Mouse (Mus musculus): ENCODE measurements around the gene Pidd1. TPM values are rescaled to one million over a fixed set of nuclear protein-coding genes. Genes with fewer than 3 reads are reported as not detected.

Pidd1 gene
- total and polyA plus RNA-seq, 3 experiments, result 1.4 to 9.2 (median 1.5) TPM

DNA sequence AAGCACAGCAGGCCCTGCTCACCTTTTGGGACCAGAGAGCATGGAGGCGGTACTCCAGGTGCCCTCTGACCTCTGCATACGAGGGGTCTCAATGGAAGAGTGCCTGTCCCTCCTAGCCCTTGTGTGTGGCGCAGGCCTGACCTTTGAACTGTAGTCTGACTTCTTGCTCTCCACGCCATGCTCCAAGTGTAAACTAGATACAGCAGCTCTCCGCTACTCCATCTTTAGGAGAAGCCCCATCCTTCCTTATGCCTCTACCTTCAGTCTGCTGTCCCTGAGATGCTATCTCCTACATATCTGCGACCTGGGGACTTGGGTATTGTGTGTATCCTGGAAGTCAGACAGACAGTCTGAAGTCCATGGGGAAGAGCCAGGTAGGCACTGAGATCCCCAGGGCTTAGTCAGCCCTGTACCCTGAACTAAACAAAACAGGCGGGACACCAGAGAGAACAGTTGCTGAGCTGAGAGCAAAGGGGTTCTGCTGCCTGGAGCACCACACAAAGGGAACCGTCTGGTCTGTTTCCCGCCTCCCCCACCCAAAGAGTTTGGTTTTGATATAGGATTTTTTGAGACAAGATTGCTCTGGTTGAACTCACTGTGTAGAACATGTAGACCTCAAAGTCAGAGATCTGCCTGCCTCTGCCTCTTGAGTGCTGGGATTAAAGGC is 7.8 kb downstream of the Pidd1 start:
- DNase-seq, result no peak

DNA sequence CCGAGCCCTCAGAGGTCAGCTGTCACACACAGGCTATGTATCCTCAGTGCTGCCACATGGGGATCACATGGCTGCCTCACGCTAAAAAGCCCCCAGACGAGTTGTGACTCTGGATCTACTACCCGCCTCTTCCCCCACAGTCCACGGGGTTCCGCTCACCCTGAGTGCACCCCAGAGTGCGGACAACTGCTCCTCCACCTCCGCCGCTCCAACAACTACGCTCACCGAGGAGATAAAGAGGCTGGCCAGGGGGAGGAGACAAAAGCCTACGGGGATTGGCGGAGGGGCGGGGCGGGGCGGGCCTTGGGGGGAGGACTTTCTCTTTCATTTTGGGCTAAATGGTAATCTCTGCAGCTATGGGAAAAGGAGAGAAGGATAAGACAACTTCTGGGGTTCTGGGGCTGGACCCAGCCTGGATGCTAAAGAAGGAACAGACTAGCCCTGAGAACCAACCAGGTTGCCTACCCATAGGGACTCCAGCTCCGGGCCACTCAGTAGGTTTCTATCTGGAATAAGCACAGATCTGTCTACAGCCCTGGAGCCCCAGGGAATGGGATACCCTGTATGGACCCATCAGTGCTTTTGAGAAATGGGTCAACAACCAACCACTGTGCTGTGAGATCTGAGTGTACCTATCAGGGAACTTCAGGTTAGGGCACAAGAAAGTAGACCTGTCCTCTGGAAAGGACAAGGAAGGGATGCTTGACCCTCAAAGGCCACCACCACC is 8.5 kb downstream of the Pidd1 start:
- peak; percentile 85 for DNase-seq

DNA sequence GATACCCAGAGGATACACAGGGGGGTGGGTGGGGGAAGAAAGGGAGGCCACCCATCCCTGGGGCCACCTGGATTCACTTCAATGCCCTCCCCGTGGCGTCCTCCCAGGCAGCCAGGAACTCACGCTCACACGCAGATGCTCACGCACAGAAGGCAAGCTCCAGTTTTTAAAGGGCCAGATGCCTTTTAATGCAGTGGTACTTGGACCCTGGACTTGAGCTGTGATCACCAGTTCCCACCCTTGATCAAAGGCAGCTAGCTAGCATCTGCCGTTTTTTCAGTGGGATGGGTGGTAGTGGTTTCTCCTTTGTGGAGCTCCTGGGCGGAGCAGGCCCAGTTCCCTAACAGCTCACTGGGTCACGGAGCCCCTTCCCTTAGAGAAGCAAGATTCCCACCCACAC is 9.4 kb downstream of the Pidd1 start:
- DNase-seq, result peak; percentile 72

DNA sequence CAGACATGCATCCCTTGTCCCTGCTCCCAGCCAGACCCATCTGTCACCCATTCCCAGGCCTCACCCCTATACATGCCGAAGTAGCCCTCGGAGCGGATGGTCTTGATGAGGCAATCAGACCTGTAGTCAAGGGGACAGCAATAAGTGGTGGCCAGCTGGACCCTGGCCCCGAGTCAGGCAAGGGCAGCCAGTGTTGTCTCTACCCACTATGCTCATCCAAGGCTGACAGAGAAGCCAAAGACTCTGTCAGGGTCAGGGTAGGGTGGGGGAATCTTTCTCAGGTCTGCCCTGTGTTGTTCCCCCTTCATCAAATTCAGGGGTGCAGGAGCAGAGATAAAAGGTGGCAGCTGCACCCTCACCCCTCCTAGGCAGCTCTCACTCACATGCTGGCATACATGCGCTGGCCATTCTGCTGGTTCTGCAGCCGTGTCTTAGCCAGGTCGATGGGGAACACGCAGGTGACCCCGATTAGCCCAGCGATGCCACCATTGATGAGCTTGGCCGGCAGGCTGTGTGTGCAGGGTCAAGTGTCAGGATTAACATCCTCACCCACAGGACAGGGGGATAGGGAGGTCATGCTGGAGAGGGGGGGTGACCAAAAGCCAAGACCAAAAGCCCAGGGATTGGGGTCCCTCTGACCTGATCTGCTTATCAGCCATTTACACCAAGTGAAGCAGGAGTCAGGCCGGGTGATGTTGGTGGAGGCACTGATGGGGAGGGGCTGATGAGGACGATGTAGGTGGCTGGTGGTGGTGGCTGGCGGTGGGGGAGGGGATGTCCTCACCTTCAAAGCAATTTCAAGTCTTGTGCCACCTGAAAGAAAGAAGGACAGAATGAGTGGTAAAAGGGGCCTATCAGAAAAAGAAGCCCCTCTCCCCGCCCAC is 10.1 kb downstream of the Pidd1 start:
- DNase-seq, result no peak

DNA sequence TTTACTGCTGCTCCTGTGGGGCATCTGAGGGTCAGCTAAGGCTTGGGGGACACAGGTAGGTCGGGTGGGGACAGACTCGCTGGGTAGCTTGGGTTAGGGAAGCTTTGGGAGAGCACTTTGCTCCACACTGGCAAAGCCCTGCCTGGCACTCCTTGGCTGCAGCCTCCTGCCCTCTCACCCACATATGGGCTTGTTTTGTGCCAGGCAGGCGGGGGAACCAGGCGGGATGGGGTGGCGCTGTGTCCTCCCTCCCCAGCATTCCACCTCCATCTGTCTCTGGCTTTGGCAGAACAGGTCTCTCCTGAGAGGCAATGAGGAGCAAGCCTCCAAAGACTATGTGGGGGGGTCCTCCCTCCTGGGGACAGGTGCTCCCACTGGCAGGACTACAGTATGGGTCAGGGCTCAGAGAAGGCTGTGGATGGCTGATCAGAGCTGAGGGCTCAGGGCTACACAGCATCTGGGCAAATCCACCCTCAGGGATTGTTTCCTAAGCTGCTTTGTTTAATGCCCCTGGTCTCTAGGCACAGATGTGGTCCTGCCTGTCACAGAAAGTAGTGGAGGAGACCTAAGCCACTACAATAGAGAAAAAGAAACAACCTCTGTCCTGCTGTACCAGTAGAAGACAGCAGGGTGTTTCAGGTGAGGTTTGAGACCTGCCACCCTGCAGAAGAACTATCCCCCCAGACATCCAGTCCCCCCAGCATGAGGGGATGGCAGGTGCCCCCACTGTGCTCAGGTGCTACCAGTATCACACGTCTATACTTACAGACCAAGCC is 10.9 kb downstream of the Pidd1 start:
- DNase-seq, result peak; percentile 89

DNA sequence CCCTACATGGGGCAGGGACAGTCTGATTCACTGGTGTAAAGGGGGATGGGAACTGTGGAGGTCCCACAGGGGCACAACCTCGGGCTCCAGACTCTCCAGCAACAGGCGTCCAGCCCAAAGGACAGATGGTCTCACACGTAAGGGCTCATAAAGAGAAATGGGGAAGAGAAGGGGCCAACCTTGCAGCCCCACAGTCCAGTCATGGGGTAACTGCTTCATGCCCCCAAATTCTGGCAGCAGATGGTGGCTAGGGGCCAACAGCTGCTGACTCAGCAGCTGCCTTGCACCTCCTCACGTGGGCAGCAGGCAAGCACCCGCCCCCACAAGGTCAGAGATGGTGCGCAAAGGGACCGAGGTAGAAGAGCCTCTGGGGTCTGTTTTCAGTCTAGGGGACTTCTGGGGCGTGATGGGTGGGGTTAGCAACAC is 11.6 kb downstream of the Pidd1 start:
- DNase-seq, result peak; percentile 92

DNA sequence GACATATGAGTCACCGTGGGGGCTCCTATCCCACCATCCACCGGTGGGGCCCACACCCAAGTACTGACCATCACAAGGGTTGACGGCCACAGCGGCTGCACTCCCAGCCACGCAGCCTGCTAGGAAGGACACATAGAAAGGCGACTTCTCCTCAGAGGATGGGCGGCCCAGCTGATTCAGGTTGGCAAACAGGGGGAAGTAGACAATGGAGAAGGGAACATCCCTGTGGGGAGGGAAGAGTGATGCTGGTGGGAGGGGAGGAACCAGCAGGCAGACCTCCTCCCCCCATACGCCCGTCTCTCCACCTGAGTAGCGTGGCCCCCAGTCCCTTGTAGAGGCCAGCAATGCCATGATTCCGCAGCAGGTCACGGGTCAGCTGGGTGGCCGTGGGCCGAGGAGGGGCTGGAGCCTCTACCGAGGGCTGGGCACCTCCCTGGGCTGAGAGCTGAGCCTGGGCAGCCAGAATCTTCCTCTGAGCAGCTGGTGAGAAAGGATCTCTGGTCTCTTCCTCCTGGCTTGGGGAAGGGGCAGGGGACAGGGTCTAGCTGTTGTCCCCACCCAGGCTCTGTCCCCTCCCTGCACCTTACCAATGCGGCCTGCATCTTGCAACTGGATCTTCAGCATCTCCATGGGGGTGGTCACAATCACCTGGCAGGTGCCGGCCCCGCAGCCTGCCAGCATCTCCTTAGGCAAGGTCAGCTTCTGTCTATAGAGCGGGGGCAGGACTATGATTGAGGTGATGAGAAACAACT is 12.2 kb downstream of the Pidd1 start:
- DNase-seq, result no peak

DNA sequence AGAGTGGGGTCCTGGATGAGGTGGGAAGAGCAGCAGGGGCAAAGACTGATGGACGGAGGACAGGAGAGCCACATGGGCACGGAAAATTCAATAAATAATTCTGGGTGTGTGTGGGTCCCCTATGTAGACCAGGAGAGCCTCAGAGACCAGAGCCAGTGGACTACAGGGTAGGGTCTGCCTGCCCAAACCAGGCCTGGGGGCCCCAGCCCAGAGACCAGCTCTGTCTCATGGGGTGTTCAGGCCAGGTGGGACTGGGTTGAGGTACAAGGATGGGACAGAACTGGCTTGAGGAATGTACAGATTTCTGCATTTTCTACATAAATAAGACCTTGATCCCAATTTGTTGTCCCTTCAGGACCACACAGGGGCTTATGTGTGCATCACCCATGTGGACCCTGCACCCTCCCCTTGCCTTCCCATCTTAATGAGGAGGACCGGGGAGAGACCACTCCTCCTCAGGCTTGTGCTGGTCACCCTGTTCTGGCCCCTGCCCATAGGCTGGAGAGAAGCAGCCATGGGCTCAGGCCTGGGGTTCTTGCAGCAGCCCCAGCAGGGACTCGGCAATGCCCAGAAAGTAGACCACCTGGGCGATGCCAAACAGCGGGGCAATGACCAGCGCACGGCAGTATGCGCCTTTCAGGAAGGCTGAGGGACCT is 13.1 kb downstream of the Pidd1 start:
- no peak for DNase-seq

DNA sequence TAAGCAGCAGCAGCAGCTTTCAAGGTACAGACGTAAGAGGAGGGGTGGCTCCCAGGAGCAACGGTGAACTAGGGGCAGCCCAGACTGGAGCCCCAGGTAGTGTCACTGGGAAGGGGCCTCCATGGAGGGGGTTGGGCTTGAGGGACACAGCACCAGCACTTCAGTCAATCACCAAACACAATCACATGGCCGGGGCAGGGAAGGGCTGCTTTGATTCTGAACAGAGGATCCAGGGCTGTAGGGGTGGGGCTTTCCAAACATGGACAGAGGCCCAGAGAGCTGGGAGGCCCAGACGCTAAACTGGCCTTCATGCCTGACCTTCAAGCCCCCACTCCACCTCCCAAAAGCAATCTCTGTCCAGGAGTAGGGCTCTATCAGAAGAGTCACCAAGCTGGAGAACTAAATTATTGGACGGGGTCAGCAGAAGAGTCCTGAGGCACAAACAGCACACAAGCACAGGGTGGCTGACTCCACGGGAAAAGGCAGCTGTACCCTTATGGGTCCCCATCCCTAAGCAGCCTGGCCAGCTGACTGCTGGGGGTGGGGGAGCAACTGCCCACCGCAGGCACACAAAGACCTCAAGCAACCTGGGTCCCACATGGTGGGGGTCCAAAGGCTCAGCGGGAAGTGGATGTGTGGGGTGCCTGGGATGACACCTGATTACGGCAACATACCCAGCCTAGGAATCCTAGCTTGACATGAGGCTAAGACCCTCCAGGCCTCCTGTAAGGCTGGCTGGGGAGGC is 13.8 kb downstream of the Pidd1 start:
- peak; percentile 75 for DNase-seq

DNA sequence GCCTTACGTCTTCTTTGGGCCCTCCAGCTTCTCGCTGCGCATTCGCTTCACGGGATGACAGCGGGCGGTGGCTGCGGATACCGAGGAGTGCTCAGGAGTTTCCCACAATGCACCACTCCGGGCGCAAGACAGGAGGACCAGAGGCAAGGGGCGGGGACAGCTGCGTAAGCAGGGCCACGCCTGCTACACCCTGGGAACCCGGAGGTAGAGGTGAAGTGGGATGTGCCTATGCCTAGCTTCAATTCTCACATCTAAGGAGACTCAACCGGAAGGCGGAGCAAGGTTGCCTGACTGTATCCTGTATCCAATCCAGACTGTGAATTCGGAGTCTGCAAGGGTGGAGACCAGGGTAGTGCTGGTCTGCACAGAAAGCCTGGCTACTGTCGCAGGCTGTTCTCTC is 14.5 kb downstream of the Pidd1 start, which contains the start of gene Cend1:
TSS of gene Cend1 (minus strand) at position 182 of the 400 bp plus-strand sequence.
- DNase-seq, result peak; percentile 69

DNA sequence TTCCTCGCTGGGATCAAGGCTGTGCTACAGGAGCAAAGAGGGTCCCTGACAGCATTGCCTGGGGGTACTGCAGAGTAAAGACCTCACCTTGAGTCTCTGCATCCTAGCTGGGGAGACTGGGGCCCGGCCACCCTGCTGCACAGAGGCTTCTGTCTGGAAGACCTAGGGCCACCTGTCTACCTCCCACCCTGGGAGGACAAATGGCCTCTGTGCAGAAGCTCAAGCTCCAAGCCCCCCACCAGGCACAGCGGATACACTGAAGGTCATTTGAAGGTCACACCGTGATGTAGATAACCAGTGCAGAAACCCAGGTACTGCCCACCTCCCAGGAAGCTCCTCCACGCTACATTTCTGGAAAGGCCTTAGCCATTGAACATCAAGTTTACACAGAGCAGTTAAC is 15.1 kb downstream of the Pidd1 start:
- DNase-seq, result no peak

DNA sequence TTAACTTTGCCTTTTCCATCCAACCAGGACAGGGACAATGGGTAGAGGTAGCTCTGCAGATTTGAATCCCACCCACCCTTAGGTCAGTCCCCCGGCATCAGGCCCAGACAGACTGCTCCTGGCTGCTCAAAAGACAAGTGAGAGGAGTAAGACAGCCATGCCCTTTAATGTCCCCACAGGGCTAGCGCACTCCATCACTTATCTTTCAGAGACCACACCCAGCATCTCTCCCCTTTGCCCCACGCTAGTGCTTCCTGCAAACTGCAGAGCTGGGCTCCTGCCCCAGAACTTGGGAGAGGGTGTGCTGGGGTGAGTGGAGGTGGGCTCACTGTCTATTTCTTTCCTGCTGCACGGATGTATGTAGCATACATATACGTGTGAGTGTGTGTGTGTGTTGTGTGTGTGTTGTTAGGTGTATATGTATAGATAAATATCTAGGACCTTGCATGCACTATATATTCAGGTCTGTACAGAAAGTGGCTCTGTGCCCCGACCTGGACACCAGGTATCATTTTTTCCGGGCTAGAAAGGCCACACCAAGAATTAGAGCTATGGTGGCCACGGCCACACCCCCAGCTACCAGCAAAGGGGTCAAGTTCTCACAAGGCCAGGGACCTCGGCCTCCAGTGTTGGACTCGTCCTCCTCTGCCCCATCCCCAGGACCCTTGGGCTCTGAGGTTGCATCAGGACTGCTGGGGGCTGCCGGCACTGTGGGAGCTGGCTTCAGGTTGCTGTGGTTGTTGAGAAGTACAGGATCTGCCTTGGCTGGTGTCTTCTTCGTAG is 16.7 kb downstream of the Pidd1 start:
- no peak for DNase-seq

DNA sequence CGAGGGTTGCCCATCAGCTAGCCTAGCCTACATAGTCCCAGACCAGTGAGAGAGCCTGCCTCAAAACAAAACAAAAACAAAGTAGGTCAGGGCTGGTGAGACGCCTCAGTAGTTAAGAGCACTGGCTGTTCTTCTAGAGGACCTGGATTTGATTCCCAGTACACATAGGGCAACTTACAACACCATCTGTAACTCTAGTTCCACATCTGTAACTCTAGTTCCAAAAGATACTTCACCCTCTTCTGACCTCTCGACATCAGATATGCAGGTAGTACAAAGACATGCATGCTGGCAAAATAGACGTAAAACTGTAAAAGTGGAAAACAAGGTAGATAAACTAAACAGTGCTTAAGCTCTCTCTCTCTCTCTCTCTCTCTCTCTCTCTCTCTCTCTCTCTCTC is 20.0 kb downstream of the Pidd1 start:
- no peak for DNase-seq

DNA sequence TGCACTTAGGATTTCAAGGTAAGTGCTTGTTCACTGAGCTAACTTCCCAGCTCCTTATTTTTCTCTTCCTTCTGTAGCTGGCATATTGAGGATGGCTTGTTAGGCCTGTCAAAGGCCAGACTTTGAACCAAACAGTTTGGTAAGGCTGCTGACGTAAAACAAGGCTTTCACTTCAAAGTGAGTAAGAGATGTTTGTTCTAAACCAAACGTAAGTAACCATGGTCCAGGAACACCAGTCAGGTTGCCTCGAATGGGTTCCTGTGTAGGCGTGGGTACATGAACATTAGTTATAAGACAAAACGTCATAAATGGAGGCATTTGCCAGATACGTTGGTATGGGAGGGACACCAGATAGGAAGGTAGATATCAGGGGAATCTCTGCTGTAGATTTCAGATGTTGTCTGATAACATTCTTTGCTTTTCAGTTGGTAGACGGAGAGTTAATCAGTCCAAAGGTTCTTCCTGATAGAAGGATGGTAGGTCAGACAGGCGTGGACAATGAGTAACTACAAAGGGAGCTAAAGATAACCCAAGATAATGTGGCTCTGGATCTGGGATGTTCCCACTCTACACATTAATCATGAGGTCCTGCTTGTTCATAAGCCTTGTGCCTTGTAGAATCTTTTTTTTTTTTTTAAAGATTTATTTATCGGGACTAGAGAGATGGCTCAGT is 23.7 kb downstream of the Pidd1 start:
- DNase-seq, result no peak

DNA sequence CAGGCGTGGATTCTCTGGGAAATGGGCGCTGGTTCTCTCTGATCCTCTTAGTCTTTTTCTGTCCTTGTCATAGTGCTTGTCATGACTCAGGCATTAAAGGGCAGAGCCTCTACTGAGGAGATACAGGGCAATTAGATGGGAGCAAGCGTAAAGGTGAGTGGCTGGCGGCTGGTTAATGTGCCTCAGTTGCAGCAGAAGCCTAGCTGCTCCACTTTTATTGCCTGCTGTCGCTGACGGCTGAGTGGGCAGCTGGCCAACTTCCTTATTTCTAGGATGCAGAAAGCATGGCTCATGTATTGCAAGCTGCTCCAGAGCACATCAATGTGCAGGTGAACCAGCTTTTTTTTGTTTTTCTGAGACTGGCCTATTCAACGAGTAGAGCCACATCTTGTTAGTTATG is 24.9 kb downstream of the Pidd1 start:
- DNase-seq, result no peak

DNA sequence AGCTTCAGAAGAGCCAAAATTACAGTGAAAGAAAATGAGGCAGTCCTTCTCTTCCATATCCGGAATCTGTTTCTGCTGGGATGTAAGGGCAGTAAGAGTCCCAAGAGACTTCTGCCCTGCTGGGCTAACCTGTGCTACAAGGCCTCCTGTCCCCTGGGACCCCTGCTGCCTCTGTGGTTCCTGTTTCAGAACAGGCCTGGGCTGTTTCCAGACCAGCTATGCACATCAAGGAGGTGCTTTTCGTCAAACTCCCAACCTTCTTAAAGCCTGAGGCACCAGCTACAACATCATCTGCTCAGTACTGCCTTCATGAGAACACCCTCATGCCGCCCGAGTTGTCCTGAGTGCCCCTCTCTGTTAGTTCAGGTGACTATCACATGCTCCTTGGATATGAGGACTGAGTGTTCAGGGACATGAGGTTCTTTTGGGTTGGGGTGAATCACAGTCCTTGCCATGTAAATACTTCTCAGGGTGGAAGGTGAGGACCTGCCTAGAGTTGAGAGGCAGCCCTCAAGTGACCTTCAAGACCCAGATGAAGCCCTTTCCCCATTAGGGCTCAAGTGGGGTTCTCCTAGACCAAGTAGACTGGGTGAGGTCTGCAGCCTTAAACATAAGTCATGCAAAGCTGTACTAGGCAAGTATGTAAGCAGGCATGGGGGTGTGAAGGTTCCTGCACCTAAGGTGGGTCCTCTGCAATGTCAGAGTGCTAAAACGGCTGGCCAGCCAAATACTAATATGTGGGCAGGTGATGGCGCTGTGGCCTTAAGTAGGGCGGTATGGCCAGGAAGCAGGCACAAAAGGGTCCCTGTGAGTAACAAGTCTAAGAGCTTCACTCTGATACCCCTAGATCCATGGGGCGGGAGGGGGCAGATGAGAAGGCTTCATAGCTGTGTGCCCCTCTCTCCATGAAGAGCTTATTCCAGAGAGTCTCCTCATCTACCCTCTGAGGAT is 25.8 kb downstream of the Pidd1 start:
- no peak for DNase-seq

DNA sequence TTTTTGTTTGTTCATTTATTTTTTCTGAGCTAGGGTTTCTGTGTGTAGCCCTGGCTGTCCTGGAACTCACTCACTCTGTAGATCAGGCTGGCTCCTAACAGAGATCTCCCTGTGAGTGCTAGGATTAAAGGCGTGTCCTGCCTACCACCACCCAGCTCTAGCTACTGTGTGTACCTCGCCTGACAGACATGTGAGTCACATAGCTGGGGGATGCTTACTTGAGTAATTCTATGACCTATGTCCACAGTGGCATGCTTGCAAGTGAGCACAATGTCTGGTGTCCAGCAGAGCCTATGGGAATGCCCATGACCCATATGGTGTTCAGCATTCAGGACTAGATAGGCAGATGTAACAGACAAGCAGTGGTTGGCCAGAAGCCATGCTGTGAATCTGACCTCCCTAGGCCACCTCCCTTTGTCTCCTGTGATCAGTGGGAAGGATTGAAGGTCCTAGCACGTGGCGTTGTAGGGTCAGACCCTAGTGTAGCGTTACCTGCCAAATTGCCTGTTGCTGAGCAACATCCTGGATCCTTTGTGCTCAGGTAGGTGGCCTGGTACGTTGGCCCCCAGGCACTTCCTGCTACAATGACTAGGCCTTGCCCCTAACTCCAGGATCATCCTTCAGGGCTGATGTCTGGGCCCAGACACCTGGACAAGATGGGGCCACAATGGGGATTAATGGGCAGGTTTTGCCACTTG is 27.5 kb downstream of the Pidd1 start:
- DNase-seq, result no peak
